Mouse (Mus musculus) kidney, embryonic 14.5 days (tissue): ENCODE results near the gene Ezr. TPM values are rescaled to one million over a fixed set of nuclear protein-coding genes. Genes with fewer than 3 reads are reported as not detected.

ENCODE experiments used
- ATAC-seq: fragments of 200-750 bp; cut with Nextera tagmentation; 2 replicates; pipeline ENCODE4 v1.8.0; 2017; ENCODE audit warnings: moderate number of reproducible peaks, mild to moderate bottlenecking, moderate TSS enrichment, moderate library complexity; ENCODE audit not compliant: low FRiP score, low TSS enrichment
- H3K27ac ChIP-seq: fragments of 300-500 bp; sonication (generic); 2 replicates; pipeline ENCODE4 v1.5.1; 2014; ENCODE audit warnings: low read depth, mild to moderate bottlenecking, low read length, moderate library complexity, mixed read lengths
- H3K27me3 ChIP-seq: fragments of 300-500 bp; sonication (generic); 2 replicates; pipeline ENCODE4 v1.6.1; 2014; ENCODE audit warnings: mild to moderate bottlenecking, low read length; ENCODE audit not compliant: control insufficient read depth, insufficient read depth
- H3K36me3 ChIP-seq: fragments of 300-500 bp; sonication (generic); 2 replicates; pipeline ENCODE4 v1.6.1; 2014; ENCODE audit warnings: low read length, mixed read lengths; ENCODE audit not compliant: control insufficient read depth, insufficient read depth
- H3K4me1 ChIP-seq: fragments of 300-500 bp; sonication (generic); 2 replicates; pipeline ENCODE4 v1.6.1; 2014; ENCODE audit warnings: low read length, mixed read lengths; ENCODE audit not compliant: control insufficient read depth, insufficient read depth
- H3K4me2 ChIP-seq: fragments of 300-500 bp; sonication (generic); replicated peaks from 2 replicates; pipeline ENCODE4 v1.6.1; 2014; ENCODE audit warnings: low read depth, mild to moderate bottlenecking, low read length
- H3K4me3 ChIP-seq: fragments of 300-500 bp; sonication (generic); 2 replicates; pipeline ENCODE4 v1.5.1; 2014; ENCODE audit warnings: mild to moderate bottlenecking, low read length
- H3K9ac ChIP-seq: fragments of 300-500 bp; sonication (generic); 2 replicates; pipeline ENCODE4 v1.6.1; 2014; ENCODE audit warnings: low read depth, mild to moderate bottlenecking, low read length, moderate library complexity
- H3K9me3 ChIP-seq: fragments of 300-500 bp; sonication (generic); 2 replicates; pipeline ENCODE4 v1.6.1; 2016; ENCODE audit warnings: low read length; ENCODE audit not compliant: control insufficient read depth
- WGBS: fragments of 180-500 bp; shearing (Covaris S2); extraction: QIAGEN DNeasy Blood & Tissue Kit; methylation state at CpG from one replicate; pipeline ENCODE4 v1.1.7; 2014; 5-methylcytosine and 5-hydroxymethylcytosine counted together
- polyA plus RNA-seq: library from polyadenylated mRNA; unstranded; fragments of >200 nt; fragmentation: Nextera tagmentation; extraction: Ambion mirVana; gene quantifications from 2 replicates; pipeline ENCODE4 v1.2.1, GENCODE M21; 2014

Ezr gene
- polyA plus RNA-seq, 1 experiment from 2014 or later: 158 TPM

DNA sequence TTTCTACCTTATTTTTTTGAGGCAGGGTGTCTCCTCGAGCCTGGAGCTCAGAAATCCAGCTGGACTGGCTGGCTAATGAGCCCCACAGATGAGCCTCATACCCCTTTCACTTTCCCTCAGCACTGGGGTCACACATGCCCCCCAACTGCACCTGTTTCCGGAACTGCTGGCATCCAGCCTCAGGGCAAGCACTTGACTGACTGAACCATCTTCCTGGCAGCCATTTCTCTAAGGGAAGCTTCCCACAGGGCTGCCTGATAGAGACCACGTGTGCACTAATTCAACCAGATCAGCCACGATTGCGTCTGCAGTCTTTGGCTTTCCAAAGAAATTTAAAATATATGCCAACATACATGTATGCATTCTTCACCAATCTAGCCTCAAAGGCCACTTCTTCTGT lies 37.1 kb downstream of the Ezr start:
- H3K4me1 ChIP-seq: peaks cover 57% of the 10 kb centered on the region
- no peaks in the 10 kb centered on the region for H3K9me3 ChIP-seq
- H3K4me3 ChIP-seq: no peak overlapping the region
- H3K27ac ChIP-seq: peak overlapping the region; percentile 74
- ATAC-seq: no peak
- no peak overlapping the region for H3K9ac ChIP-seq
- H3K36me3 ChIP-seq: peaks cover 41% of the 10 kb centered on the region
- no peaks in the 10 kb centered on the region for H3K27me3 ChIP-seq
- no peak overlapping the region for H3K4me2 ChIP-seq
- 76% methylated on average over 5 of the region's 5 CpGs for WGBS

GRCm38 (mm10) chr17:6744871-6745270 lies 37.7 kb downstream of the Ezr start:
- Histone ChIP-seq H3K4me3 (no peak overlapping the region), H3K27me3 (no peaks in the 10 kb centered on the region), H3K4me1 (peaks cover 57% of the 10 kb centered on the region), H3K9ac (peak overlapping the region; percentile 23; the same call in 1 of the 2 replicates), H3K36me3 (peaks cover 43% of the 10 kb centered on the region), H3K27ac (peak overlapping the region; percentile 78; the same call in 1 of the 2 replicates), H3K9me3 (no peaks in the 10 kb centered on the region), H3K4me2 (no peak overlapping the region)
- WGBS: 70% methylated on average over 14 of the region's 14 CpGs
- no peak for ATAC-seq

- H3K9ac ChIP-seq: peak overlapping the region; percentile 23; the same call in 1 of the 2 replicates
- peaks cover 57% of the 10 kb centered on the region for H3K4me1 ChIP-seq
- no peak overlapping the region for H3K4me2 ChIP-seq
- WGBS: 40% methylated on average over 9 of the region's 9 CpGs
- no peaks in the 10 kb centered on the region for H3K27me3 ChIP-seq
- peak overlapping the region; percentile 78 for H3K27ac ChIP-seq
- no peak overlapping the region for H3K4me3 ChIP-seq
- no peak for ATAC-seq
- peaks cover 48% of the 10 kb centered on the region for H3K36me3 ChIP-seq
- no peaks in the 10 kb centered on the region for H3K9me3 ChIP-seq
Measured at GRCm38 (mm10) chr17:6744366-6744765, 38.2 kb downstream of the Ezr start.

DNA sequence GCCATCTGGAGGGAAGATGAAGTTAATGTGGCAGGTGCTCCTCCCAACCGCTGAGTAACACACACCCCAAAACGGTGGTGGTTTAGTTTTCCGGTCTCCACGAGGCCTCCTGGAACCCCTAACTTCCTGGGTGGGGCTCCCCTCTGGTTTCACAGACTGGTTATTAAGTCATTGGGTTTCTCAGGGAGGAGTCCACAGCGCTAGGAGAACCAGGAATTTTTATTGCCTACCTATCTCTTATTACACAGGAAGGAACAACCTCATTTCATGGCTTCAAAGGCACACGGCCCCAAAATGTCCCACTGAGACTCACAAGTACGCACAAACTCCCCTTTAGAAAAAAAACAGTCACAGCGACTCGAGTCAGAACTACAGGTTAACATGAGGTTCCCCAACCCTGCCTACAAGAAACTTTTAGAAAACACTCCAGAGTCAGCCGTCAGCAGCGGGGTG lies 38.8 kb downstream of the Ezr start:
- H3K4me3 ChIP-seq: no peak overlapping the region
- WGBS: 20% methylated on average over 11 of the region's 11 CpGs
- peaks cover 49% of the 10 kb centered on the region for H3K36me3 ChIP-seq
- H3K27me3 ChIP-seq: no peaks in the 10 kb centered on the region
- H3K9ac ChIP-seq: no peak overlapping the region; the same call in 1 of the 2 replicates
- no peak for ATAC-seq
- H3K27ac ChIP-seq: peak overlapping the region; percentile 78
- H3K4me2 ChIP-seq: no peak overlapping the region
- H3K9me3 ChIP-seq: no peaks in the 10 kb centered on the region
- peaks cover 57% of the 10 kb centered on the region for H3K4me1 ChIP-seq

DNA sequence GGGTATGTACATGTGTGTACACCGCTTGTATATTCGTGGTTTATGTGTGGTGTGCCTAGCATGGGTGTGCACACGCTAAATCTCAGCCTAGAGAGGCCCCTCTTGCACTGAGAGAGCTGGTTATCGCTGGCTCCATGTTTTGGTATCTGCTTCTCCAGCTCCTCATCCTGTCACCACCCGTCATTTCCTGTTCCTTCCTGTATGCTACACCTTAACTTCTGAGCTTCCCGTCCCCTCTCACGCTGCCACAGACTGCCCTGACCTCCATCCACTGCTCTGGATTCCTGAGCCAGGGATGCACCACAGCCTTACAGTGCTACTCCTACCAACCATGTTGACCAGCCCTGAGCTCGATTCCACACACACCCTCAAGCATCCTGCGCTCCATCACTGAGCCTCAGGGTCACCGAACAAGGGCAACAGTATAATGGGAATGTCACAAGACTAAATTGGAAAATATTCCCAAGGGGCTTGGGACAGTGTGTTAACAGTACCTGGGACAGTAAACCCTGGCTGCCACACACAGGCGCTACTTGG lies 39.5 kb downstream of the Ezr start:
- Histone ChIP-seq H3K4me2 (no peak overlapping the region), H3K9me3 (no peaks in the 10 kb centered on the region), H3K36me3 (peaks cover 44% of the 10 kb centered on the region), H3K27ac (peak overlapping the region; percentile 78; the same call in 1 of the 2 replicates), H3K9ac (no peak overlapping the region), H3K4me3 (no peak overlapping the region), H3K27me3 (no peaks in the 10 kb centered on the region), H3K4me1 (peaks cover 54% of the 10 kb centered on the region)
- no peak for ATAC-seq
- 73% methylated on average over 11 of the region's 11 CpGs for WGBS

GRCm38 (mm10) chr17:6742083-6743038 lies 40.2 kb downstream of the Ezr start:
- H3K36me3 ChIP-seq: peaks cover 44% of the 10 kb centered on the region
- WGBS: 61% methylated on average over 33 of the region's 33 CpGs
- no peak overlapping the region for H3K4me2 ChIP-seq
- peaks cover 48% of the 10 kb centered on the region for H3K4me1 ChIP-seq
- no peak overlapping the region for H3K9ac ChIP-seq
- ATAC-seq: 0 out of 2 replicates have a peak, but pooled peaks have one; percentile 11
- H3K9me3 ChIP-seq: no peaks in the 10 kb centered on the region
- H3K27ac ChIP-seq: no peak overlapping the region
- no peak overlapping the region for H3K4me3 ChIP-seq
- H3K27me3 ChIP-seq: no peaks in the 10 kb centered on the region

- H3K4me2 ChIP-seq: no peak overlapping the region
- WGBS: 78% methylated on average over 12 of the region's 12 CpGs
- peaks cover 39% of the 10 kb centered on the region for H3K36me3 ChIP-seq
- no peak overlapping the region for H3K9ac ChIP-seq
- peaks cover 37% of the 10 kb centered on the region for H3K4me1 ChIP-seq
- H3K9me3 ChIP-seq: no peaks in the 10 kb centered on the region
- H3K4me3 ChIP-seq: no peak overlapping the region
- no peak overlapping the region for H3K27ac ChIP-seq
- no peaks in the 10 kb centered on the region for H3K27me3 ChIP-seq
- ATAC-seq: no peak
Measured at GRCm38 (mm10) chr17:6741271-6741670, 41.3 kb downstream of the Ezr start.

GRCm38 (mm10) chr17:6740331-6741170 lies 42.0 kb downstream of the Ezr start:
- Histone ChIP-seq H3K4me1 (peaks cover 30% of the 10 kb centered on the region), H3K4me3 (no peak overlapping the region), H3K9ac (no peak overlapping the region), H3K36me3 (peaks cover 39% of the 10 kb centered on the region), H3K27ac (no peak overlapping the region), H3K9me3 (no peaks in the 10 kb centered on the region), H3K27me3 (no peaks in the 10 kb centered on the region), H3K4me2 (no peak overlapping the region)
- no peak for ATAC-seq
- WGBS: 89% methylated on average over 19 of the region's 19 CpGs
